Mouse (Mus musculus) ES-Bruce4 (cell line): ENCODE measurements at regions not wholly inside any gene's neighbourhood (a gene's known extent, or its start where the extent isn't known, plus 50 kb on each side); places are given as distances from the start of the nearest gene placed in this dataset.

Experiments
- H3K27ac ChIP-seq: 2 replicates; pipeline ENCODE4 v1.5.1; 2012; ENCODE audit warnings: low read length, inconsistent platforms; ENCODE audit not compliant: insufficient read depth
- H3K27me3 ChIP-seq: 2 replicates; pipeline ENCODE4 v1.6.1; 2012; ENCODE audit warnings: mild to moderate bottlenecking, low read length, inconsistent platforms; ENCODE audit not compliant: control insufficient read depth, poor library complexity, insufficient read depth, severe bottlenecking
- H3K36me3 ChIP-seq: 2 replicates; pipeline ENCODE4 v1.6.1; 2012; ENCODE audit warnings: inconsistent platforms, mild to moderate bottlenecking, low read length, moderate library complexity; ENCODE audit not compliant: control insufficient read depth, poor library complexity, insufficient read depth, severe bottlenecking
- H3K4me1 ChIP-seq: one replicate; pipeline ENCODE4 v1.8.1; 2011; ENCODE audit warnings: low read length; ENCODE audit not compliant: control insufficient read depth, insufficient read depth
- H3K4me3 ChIP-seq: 2 replicates; pipeline ENCODE4 v1.5.1; 2011; ENCODE audit warnings: low read depth, mild to moderate bottlenecking, low read length
- H3K9ac ChIP-seq: 2 replicates; pipeline ENCODE4 v1.6.1; 2012; ENCODE audit warnings: low read depth, mild to moderate bottlenecking, inconsistent platforms; ENCODE audit not compliant: poor library complexity, severe bottlenecking
- H3K9me3 ChIP-seq: replicated peaks from 2 replicates; pipeline ENCODE4 v1.6.1; 2012; ENCODE audit warnings: mild to moderate bottlenecking, low read length, inconsistent platforms; ENCODE audit not compliant: control insufficient read depth, poor library complexity, insufficient read depth, severe bottlenecking
- CTCF ChIP-seq: IDR thresholded peaks from one replicate; pipeline ENCODE4 v1.8.1; 2011; ENCODE audit warnings: low read depth, low read length
- EP300 ChIP-seq: IDR thresholded peaks from 2 replicates; pipeline ENCODE4 v1.6.1; 2011; ENCODE audit warnings: low read depth, low read length; ENCODE audit not compliant: insufficient read depth
- POLR2A ChIP-seq: IDR thresholded peaks from one replicate; pipeline ENCODE4 v1.8.1; 2011; ENCODE audit warnings: low read length; ENCODE audit not compliant: insufficient read depth

DNA sequence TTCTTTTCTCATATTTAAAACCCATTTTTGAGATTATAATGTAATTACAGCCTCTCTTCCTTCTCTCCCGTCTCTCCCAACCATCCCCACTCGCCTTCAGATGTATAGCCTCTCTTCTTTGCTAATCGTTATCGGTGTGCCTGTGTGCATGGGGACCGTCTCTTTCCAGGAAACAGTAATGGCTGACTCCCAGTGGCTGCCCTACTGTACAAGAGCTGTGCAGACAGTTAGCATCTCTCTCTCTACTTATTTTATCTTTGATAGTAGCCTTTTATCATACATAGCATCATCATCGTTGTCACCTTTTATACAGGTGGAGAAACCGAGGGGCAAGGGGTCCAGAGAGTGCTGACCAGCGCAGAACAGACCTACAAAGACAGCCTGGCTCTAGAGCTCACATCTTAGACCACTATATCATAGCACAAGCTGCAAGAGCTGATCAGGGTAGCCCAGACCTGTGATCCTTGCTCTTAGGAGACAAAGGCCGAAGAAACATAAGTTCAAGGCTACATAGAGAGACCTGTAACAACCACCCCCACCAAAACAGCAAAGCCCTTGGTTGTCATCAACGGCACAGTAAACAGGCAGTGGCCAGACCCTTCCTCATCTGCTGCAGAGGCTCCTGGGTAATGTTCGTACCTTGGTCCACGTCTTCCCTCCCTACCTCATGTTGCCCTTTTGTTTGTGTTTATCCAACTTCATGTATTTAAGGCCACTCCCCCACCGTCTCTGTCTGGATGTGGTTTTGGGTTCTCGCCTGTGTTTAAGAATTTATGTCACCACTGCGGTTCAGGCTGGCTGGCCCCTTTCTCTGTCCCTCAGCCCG lies 103.1 kb upstream of the Cpm start:
- H3K4me1 ChIP-seq, result no peaks in the 10 kb centered on the region
- TF ChIP-seq CTCF (no peak), EP300 (no peak), POLR2A (no peak)
- H3K9ac ChIP-seq, result no peak overlapping the region
- no peaks in the 10 kb centered on the region for H3K36me3 ChIP-seq
- no peak overlapping the region for H3K27ac ChIP-seq
- no peaks in the 10 kb centered on the region for H3K27me3 ChIP-seq
- no peaks in the 10 kb centered on the region for H3K9me3 ChIP-seq
- no peak overlapping the region for H3K4me3 ChIP-seq

DNA sequence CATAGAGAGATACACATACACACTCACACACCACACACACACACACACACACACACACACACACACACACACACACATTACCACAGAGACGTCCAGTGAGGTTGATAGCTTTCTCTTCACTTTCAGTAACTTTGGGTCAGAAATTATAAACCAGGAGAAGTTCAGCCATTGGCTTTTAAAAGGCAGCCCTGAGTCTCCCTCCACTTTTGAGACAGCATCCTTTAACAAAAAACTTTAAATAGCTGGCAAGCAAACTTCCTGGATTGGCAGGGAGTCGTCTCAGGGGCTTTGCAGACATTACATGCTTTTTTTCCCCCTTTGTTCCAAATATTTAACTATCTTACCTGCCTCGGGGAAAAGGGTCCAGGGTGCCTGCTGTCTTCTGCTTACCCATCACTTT lies 103.7 kb upstream of the Cpm start:
- H3K4me1 ChIP-seq, result no peaks in the 10 kb centered on the region
- H3K4me3 ChIP-seq, result no peak overlapping the region
- TF ChIP-seq POLR2A, result no peak
- TF ChIP-seq CTCF, result no peak
- no peak for TF ChIP-seq EP300
- no peak overlapping the region for H3K27ac ChIP-seq
- no peak overlapping the region for H3K9ac ChIP-seq
- no peaks in the 10 kb centered on the region for H3K27me3 ChIP-seq
- no peaks in the 10 kb centered on the region for H3K36me3 ChIP-seq
- H3K9me3 ChIP-seq, result no peaks in the 10 kb centered on the region

DNA sequence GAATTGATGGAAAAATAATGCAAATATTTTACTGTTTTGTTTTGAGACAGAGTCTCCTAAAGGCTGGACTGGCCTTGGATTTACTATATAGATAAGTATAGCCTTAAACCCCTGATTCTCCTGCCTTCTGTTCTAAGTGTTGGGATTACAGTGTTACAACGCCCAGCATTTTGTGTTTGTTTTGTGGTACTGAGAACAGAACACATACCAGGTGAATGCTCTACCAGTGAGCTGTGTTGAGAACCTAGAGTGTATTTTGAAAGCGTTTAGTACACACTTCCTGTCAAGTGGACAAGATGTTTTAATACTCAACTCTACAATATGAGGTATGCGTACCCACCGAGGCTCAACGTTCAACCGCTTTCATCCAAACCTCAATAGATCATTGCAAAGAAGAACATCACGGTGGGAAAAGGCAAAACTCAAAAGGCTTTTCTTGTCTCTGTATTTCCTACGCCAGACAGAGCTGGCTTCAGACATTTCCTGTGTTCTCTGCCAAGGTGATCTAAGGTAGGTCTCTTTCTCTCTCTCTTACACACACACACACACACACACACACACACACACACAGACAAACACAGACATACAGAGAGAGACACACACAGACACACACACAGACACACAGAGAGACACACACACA lies 104.3 kb upstream of the Cpm start:
- H3K27me3 ChIP-seq, result no peaks in the 10 kb centered on the region

DNA sequence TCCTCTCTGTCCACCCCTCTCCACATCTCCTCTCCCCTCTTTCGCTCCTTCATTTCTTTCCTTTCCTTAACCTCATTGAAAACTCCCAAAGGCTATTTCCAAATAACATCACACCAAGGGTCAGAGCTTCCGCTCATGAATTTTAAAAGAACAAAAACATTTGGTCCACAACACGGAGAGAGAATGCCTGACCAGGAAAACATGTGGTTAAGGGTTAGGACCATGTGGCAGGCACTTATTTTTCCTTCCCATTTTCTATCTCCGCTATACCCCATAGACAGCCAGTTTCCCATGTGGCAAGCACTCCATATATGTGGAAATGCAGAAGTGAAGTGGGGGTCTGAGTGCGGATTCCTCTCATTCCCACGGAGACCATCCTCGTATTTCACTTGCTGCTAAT lies 105.2 kb upstream of the Cpm start:
- H3K9ac ChIP-seq, result no peak overlapping the region
- TF ChIP-seq EP300 (no peak), POLR2A (no peak), CTCF (no peak)
- no peak overlapping the region for H3K27ac ChIP-seq
- H3K27me3 ChIP-seq, result no peaks in the 10 kb centered on the region
- no peaks in the 10 kb centered on the region for H3K4me1 ChIP-seq
- H3K4me3 ChIP-seq, result no peak overlapping the region
- no peaks in the 10 kb centered on the region for H3K36me3 ChIP-seq
- H3K9me3 ChIP-seq, result no peaks in the 10 kb centered on the region

More for the DNA sequence above, 104.3 kb upstream of the Cpm start:
- H3K27ac ChIP-seq, result no peak overlapping the region
- no peak overlapping the region for H3K9ac ChIP-seq
- H3K36me3 ChIP-seq, result no peaks in the 10 kb centered on the region
- no peaks in the 10 kb centered on the region for H3K9me3 ChIP-seq
- H3K4me1 ChIP-seq, result no peaks in the 10 kb centered on the region
- H3K4me3 ChIP-seq, result no peak overlapping the region
- no peak for TF ChIP-seq CTCF
- TF ChIP-seq EP300, result no peak
- TF ChIP-seq POLR2A, result no peak

GRCm38 (mm10) chr10:117522906-117523829 lies 106.1 kb upstream of the Cpm start:
- no peaks in the 10 kb centered on the region for H3K4me1 ChIP-seq
- no peaks in the 10 kb centered on the region for H3K27me3 ChIP-seq
- H3K9ac ChIP-seq, result no peak overlapping the region
- H3K9me3 ChIP-seq, result no peaks in the 10 kb centered on the region
- TF ChIP-seq CTCF, result no peak
- no peak for TF ChIP-seq POLR2A
- no peak for TF ChIP-seq EP300
- H3K4me3 ChIP-seq, result no peak overlapping the region
- no peak overlapping the region for H3K27ac ChIP-seq
- no peaks in the 10 kb centered on the region for H3K36me3 ChIP-seq
